Mouse (Mus musculus): ENCODE data around the gene Snrpf. TPM values are rescaled to one million over a fixed set of nuclear protein-coding genes. Genes with fewer than 3 reads are reported as not detected.
"Not testable (repeated sequence)": the region's sequence is repeated elsewhere in the genome, so short reads cannot be mapped to it uniquely, and the experiment has no call there.

Snrpf gene
- total RNA-seq, 1 experiment from 2014 or later, result 18.2 TPM

DNA sequence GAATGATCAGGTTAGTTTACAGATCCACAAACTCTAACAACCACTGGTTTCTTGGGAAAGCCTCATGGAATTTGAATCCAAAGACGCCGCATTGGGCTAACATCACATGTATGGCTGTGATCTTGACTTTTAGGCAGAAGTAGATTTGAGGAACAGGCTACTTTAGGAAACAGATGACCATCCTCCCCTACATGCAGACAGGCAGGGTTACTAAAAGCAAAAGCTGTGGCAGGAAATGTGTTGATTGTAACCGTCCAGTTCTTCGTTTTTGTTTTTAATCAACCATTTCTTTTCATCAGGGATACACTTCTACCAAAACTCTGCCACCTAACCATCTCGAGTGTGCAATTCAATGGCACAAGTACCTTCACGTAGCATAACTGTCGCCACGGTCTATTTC, 13.5 kb downstream of the Snrpf start:
- no peak for DNase-seq

DNA sequence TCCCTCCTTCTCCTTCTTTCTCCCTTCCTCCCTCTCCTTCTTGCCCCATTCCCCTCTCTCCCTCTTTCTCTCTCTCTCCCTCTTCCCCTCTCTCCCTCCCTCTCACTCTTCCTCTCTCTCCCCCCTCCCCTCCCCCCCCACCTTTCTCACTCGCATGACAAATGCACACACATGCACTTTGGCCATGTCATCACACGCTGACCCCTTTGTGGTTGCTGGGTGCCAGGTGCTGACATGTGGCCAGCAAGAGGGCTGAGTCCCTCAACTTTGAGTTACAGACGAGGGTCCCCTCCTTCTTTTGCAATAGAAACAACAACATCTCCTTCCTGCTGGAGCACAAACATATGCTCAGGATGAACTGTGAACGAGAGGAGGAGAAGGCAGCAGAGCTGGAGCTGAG, 14.5 kb downstream of the Snrpf start:
- no peak for DNase-seq

DNA sequence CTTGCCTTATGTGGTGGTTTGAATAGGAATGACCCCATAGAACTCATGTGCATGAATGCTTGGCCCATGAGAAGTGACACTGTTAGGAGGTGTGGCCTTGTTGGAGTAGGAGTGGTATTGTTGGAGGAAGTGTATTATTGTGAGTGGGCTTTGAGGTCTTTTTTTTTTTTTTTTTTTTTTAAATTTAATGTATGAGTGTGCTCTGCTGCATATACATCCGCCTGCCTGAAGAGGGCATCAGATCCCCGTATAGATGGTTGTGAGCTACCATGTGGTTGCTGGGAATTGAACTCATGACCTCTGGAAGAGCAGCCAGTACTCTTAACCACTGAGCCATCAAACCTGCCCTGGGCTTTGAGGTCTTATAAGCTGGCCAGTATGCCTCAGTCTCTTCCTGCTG, 17.3 kb downstream of the Snrpf start:
- no peak for DNase-seq

DNA sequence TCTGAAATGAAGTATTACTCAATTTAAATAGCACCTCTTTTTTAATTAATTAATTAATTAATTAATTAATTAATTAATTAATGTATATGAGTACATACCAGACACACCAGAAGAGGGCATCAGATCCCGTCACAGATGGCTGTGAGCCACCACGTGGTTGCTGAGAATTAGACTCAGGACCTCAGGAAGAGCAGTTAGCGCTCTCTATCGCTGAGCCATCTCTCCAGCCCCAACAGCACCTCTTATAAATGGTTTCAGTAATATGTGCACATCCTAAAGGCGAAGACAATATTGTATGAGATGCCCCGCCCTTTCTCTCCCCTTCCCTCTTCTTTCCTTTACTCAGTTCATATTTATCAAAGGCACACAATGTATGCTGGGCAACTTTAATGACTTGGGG, 20.8 kb downstream of the Snrpf start:
- DNase-seq, result no peak

DNA sequence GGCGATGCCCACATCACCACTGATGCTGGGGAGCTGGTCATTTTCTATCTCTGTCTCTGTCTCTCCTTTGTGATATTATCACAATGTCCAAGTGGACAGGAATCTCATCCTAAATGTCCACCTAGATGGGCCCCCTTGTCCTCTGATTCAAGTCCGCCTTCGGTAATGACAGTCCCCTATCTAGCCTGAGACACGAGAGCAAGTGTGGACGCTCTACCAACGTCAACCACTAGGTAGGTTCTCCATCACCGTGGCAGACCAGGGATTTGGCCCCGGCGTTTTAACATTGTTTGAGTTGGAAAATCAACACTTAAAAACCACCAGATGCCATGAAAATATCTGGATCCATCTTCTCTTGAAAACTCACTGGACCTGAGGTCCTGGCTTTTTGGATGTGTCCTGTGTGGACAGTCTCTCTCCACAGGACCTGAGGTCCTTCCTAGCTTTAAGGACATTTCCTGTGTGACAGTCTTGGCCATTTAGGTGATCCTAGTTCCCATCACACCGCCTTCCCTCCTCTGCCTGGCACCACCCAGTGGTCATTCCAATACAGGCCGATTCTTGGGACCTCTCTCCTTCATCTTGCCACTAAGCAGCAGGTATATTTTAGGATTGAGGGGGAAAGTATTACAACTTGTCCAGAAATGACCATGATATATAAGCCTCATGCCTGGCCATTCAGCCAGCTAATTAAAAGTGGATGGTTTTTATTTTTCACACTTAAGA, 21.5 kb downstream of the Snrpf start:
- DNase-seq, result no peak

DNA sequence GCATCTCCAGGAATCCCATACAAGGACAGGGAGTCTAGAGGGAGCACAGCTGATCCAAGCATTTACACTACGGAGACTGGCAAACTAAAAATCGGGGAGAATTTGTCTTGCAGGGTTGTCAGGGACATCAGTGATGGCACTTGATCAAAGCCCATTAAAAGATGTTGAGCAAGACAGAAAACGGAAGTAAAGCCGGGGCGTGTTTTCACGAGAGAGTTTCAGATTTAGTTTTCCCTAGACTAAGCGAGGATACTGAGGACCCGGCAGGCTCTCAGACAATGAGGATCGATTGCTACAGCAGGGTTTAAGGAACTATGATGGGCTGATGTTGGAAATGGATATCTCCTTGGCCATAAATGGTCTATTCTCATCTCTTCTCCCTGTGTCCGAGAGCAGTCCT, 22.4 kb downstream of the Snrpf start:
- DNase-seq, result no peak

DNA sequence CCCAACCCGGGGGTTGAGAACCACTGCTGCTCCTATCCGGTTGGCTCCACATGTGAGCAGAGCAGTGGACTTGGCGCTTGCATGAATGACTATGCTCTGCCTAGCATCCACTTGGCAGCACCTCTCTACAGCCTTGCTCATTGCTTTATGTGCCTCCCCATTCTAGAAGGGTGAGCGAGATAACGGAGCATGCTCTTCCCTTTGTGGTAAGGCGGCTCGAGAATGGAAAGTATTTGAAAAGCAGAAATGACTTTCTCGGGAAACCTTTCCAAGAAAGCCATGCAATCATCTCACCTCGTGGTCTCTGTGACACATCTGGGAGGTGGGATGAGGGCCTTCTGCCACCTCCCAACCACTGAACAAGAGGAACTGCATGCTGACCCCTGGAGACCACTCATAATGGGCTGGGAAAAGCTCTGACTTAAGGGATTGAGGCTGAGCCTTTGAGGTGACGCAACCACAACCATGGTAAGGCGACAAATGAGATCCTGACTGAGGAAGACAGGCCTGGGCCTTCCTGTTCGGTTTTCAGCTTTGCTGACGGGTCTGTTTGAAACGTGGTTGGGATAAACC, 24.9 kb downstream of the Snrpf start:
- DNase-seq, result no peak

DNA sequence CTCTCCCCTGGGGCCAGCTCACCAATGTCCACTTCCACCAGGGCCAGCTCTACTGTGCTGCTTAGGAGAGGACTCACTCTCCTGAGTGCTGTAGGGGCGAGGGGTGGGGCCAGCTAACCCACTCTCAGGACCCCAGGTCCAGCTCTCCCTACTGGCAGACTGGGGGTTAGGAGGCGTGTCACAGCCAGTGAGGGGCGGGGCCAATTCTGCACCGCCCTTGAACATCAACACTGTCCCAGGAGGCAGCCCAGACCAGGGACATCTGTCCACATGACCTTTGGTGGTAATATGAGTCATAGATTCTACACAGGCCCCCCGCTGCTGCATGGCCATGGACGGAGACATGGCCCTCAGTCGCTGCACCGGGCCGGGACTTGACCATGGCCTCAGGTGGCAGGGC, 29.7 kb downstream of the Snrpf start:
- DNase-seq, result peak; percentile 79

DNA sequence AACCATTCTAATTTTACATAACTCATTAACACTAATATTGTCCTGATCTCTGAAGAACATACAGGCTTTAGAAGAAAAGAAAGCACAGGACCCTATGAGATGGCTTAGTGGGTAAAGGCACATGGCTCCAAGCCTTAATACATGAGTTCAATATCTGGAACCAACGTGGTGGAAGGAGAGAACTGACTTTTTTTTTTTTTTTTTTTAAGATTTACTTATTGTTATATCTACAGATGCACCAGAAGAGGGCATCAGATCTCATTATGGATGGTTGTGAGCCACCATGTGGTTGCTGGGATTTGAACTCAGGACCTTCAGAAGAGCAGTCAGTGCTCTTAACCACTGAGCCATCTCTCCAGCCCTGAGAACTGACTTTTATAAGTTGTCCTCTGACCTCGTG, 31.5 kb downstream of the Snrpf start:
- not testable (repeated sequence) for DNase-seq

DNA sequence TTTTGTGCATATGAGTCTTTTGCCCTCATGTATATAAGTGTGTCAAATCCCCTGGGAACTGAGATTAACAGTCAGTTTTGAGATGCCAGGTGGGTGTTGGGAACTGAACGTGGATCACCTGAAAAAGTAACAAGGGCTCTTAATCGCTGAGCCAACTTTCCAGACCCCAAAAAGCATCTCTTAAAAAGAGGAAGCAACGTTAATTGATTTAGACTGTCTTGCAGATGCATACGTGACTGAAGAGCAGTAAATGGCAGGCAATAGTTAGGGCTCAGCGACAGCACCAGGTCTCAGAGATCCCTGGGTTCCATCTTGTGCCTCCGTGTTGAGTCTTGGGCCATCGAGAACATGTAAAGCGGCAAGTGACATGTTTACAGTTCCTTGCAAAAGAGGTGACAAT, 36.9 kb downstream of the Snrpf start:
- DNase-seq, result no peak

DNA sequence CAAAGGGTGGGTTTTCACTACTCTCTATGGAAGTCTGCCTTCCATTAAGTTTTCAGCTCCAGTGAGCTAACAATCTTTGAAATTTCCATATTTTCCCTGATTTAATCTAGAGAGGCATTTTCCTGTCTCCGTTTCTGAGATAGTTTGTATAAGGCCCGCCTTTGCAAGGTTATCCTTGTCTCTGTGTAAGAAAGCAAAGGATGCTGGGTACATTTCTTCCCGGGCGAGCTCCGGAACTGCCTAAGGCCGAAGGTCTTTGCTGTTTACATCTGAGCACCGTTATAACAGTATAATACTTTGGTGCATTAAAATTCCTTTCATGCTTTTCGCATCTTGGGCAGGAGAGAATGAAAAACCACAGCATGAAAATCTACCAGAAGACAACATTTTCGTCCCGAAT, 39.7 kb downstream of the Snrpf start:
- DNase-seq, result no peak

DNA sequence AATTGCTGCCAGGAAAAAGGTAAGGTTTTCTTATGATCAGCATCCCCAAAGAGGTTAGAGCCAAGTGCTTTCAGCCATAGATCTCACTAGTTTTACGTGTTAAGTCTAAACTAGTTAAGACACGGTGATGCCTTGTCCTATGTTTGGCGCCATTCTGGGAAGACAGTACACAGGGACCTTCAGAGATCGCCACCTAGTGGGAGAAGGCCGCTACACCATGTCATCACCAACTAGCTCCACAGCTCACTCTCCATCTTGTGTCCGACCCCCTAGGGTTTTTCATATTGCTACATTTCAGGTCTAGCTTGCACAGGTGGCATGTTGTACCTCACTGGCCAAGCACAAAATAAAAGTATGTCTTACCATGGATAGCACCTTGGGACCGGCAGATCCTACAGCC, 40.5 kb downstream of the Snrpf start:
- peak; percentile 80 for DNase-seq

DNA sequence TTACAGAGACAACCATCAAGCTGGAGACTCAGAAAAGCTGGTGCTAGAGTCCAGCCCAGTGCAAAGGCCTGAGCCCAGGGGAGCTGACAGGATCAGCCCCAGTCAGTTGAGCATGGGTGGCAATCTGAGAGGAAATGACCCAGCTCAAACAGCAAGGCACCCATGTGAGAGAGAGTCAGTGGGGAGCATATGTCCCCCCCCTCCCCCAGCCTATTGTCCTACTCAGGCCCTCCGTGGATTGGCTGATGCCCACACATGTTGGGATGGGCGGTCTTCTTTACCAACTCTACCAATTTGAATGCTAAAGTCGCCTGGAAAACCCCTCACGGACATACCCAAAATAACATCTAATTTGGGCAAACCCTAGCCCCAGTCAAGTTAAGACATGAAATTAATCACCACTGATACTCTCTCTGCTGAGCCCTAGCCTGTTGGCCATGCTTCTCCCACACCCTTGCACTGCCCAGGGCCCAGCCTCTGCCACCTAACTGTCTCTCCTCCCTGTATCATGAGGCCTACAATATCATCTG, 41.7 kb downstream of the Snrpf start:
- DNase-seq, result no peak

DNA sequence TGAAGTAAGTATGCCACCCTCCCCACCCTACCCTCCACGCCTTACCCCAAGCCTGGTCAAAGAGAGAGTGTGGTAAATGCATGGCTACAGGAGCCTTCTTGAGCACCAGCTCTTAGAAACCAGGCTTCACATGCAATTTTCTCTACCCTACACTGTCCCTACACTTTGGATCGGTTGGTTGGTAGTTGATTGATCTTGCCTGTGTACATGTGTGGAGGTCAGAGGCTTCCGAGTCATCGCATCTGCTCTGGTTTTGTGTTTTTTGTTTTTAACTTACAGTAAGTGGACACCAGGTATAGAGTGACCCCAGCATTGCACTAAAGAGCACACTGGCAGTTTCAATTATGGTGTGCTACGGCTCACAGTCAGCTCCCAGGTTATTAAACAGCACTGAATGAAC, 45.3 kb downstream of the Snrpf start:
- DNase-seq, result no peak

DNA sequence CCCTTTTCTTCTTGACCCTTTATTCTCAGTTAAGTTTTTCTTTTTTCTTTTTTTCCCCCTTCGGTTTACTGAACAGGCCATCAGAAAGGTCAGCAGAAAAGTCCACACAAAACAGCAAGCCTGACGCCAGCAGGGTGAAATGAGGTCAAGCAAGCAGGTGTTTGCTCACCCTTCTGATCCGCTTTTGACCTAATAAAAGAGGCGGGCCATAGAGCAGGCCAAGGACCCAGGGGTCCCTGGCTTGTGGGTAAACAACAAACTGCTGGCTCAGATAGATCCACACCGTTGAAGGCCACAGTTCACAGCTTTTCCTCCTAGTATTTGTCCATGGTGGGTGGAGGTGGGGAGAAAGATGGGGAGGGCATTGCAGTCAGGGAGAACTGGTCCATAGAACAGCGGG, 46.3 kb downstream of the Snrpf start:
- DNase-seq, result no peak

DNA sequence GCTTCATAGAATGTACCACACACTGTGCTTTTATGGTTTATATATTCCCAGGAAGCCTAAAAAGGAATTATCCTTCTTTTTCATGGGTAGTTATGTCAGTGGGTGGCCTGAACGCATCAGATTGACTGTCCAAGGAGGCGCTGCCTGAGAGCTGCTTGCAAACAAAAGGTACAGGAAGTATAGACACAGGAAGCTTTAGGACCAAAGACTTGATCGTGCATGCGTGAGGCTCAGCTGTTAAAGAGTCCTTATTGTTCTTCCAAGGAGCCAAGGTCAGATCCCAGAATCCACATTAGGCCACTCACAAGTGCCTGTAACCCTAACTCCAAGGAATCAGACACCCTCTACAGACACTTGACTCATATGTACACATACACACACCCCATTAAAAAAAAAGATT, 47.1 kb downstream of the Snrpf start:
- no peak for DNase-seq

DNA sequence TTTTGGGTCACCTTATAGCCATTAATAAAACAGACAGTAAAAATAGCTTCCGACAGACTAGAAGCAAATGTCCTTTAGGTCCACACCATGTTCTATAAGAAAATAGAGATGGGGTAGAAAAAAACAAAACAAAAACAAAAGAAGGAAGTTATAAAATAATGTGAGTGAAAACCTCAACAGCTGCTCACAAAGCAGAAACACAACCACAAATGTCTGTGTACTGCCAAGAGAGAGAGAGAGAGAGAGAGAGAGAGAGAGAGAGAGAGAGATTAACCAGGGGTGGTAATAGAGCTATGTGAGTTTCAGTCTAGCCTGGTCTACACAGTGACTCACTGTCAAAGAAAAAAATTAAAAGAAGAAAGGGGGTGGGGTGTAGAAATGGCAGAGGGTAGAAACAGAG, 47.9 kb downstream of the Snrpf start:
- no peak for DNase-seq

DNA sequence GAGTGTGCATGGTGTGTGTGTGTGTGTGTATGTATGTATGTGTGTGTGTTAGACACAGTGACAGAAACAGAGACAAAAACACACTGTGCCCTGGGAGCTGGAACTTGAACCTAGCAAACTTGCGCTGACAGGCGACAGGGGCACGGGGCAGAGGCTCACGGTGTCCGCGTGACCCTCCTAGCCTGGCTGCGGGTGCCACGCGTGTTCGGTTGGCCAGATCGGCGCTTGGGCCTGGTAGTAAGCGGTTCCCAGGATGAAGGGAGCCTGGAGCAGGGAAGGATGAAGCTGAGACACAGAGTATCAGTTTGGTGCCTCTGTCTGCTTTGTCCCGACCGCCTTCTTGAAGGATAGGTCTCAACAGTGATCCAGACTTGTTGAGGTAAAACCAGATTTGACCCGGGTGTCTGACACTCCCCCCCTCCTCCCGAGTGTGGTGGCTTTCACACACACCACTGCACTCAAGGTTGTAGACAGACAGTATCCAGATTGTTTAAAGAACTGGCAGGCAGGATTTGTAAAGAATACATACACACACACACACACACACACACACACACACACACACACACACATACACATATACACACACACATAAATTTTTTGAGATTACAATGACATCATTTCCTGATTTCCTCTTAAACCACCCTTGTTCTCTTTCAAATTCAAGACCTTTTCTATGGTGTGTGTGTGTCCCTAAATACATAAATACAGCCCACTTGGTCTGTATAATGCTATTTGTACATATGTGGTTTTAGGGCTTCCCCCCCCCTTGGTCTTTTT, 48.9 kb downstream of the Snrpf start, which contains the start of gene Ccdc38:
TSS of gene Ccdc38 (plus strand) at position 202 of the 780 bp plus-strand sequence.
- no peak for DNase-seq

DNA sequence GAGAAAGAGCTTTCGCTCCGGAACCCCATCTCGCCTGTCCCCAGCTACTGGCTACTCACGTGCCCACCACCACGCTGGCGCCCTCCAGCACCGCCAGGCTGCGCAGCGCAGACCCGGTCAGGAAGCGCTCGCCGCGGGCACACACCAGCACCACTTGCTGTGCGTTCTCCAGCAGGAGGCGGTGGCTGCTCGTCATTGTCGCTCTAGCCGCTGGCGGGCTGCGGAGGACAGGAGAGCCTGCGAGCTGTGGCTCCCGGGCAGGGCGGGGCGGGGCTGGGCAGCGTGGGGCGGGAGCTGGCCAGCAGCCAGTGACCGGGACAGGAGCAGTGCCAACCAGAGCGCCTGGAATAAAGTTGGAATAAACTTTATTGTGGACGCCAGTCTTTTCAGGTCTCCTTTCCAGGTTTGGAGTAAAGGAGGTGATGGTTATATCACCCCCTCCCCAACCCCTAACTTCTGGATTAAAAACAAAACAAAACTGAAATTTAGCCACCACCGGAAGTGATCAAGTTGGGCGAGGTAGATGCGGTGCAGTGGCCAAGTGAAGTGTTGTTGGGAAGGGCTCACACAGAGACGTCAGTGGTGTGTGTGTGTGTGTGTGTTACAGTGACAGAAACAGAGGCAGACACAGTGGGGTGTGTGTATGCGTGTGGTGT, 49.6 kb downstream of the Snrpf start, which contains the start of gene Amdhd1:
TSS of gene Amdhd1 (minus strand) at position 259 of the 656 bp plus-strand sequence.
- DNase-seq, result peak; percentile 95

DNA sequence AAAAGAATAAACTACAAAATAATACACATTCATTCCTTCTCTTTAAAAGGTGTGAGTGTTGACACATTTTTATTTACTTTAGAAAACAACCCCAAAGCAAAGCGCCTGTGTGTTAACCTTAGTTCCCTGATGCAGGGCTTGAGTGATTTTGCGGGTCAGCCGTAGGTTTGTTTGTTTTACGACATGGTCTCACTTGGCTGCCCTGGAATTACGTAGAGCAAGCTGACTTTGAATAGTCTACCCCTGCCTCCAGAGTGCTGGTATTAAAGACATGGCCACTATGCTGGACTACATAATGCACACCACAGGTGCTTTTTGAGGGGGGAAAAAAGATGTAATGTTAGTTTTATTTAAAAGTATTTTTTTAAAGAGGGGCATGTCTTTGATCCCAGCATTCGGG, 50.7 kb downstream of the Snrpf start:
- no peak for DNase-seq

DNA sequence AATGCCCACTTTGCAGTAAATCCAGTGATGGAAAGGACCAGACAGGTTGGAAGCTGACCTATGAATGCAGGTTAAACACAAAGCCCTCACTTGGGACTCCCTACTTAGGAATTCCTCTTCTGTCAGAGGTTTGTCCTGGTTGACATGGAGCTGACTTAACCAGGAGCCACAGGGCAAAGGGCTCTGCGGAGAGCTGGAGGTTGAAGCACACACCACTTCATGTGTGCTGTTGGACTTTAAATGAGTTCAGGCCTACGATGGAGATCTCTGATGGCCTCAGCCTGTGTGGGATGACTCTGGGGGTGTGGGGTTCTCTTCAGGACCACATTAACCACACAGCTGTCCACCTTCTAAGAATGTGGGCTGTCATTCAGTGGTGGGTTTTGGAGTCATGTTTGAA, 51.2 kb downstream of the Snrpf start:
- DNase-seq, result no peak
